Mouse (Mus musculus): Measurements from ENCODE around the gene Htr6.

DNA sequence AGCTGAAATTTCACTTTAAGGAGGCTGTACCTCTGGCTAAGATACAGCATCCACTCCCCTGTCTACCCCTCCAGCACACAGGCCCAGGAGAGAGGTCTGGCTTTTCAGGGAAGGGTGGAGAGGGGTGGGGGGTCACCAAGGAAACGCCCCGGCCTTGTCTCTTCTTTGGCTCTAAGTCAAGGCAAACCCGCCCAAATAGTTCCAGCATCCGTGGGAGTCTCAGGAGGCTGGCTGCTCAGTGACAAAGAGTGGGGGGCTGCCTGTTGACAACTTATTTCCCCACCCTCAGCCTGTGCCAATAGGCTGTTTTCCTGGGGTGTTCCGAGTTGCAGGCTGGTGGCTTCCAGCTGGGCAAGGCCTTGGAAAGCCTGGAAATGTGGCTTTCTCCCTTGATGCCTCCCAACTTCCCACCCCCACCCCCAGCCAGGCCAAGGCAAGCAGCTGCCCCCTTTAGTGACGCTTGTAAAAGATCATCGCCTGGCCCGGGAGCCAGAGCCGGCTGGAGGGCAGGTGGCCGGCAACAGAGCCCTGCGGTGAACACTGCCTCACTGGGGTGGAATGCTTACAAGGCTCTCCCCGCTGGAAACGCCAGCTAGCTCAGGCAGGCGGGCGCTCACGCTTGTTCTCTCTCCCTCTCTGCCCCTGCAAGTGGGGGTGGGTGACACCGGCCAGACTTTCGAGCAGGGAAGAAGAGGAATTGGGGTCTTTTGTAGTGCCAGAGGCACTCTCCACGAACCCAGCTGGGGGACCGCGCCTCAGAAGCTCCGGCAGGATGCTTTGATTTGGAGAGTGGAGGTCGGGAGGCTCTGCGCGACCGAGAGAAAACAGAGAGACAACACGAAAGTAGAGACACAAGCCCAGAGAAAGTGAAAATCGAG, 16.3 kb upstream of the Htr6 start:
- no peak for TF ChIP-seq CTCF (IDR thresholded peaks at IDR 0.05; ENCODE audit: low read depth)
- TF ChIP-seq EP300 (IDR thresholded peaks at IDR 0.05; ENCODE audit: low read depth) = no peak
